Mouse (Mus musculus) hindbrain, embryonic 11.5 days (tissue): ENCODE results near the gene Msmo1. TPM values are rescaled to one million over a fixed set of nuclear protein-coding genes. Genes with fewer than 3 reads are reported as not detected.

ENCODE experiments used
- ATAC-seq: fragments of 200-750 bp; cut with Nextera tagmentation; 2 replicates; pipeline ENCODE4 v1.8.0; 2017; ENCODE audit warnings: mild to moderate bottlenecking, moderate TSS enrichment, moderate library complexity; ENCODE audit not compliant: low FRiP score
- DNase-seq: peaks from one replicate; pipeline ENCODE4 v3.0.0-alpha.2; 2015; ENCODE audit warnings: low spot score
- H3K27ac ChIP-seq: fragments of 300-500 bp; sonication (generic); 2 replicates; pipeline ENCODE4 v1.5.1; 2014; ENCODE audit warnings: mild to moderate bottlenecking, low read depth, low read length
- H3K27me3 ChIP-seq: fragments of 300-500 bp; sonication (generic); 2 replicates; pipeline ENCODE4 v1.6.1; 2014; ENCODE audit warnings: mild to moderate bottlenecking, low read length, moderate library complexity, mixed read lengths; ENCODE audit not compliant: control insufficient read depth, insufficient read depth
- H3K36me3 ChIP-seq: fragments of 300-500 bp; sonication (generic); 2 replicates; pipeline ENCODE4 v1.6.1; 2014; ENCODE audit warnings: mild to moderate bottlenecking, low read length, moderate library complexity, mixed read lengths; ENCODE audit not compliant: control insufficient read depth, insufficient read depth
- H3K4me1 ChIP-seq: fragments of 300-500 bp; sonication (generic); replicated peaks from 2 replicates; pipeline ENCODE4 v1.6.1; 2014; ENCODE audit warnings: low read length, mixed read lengths; ENCODE audit not compliant: control insufficient read depth, insufficient read depth
- H3K4me2 ChIP-seq: fragments of 300-500 bp; sonication (generic); replicated peaks from 2 replicates; pipeline ENCODE4 v1.6.1; 2014; ENCODE audit warnings: mild to moderate bottlenecking, low read depth, low read length
- H3K4me3 ChIP-seq: fragments of 300-500 bp; sonication (generic); 2 replicates; pipeline ENCODE4 v1.5.1; 2014; ENCODE audit warnings: low read depth, low read length
- H3K9ac ChIP-seq: fragments of 300-500 bp; sonication (generic); 2 replicates; pipeline ENCODE4 v1.6.1; 2014; ENCODE audit warnings: low read depth, low read length
- H3K9me3 ChIP-seq: fragments of 300-500 bp; sonication (generic); 2 replicates; pipeline ENCODE4 v1.6.1; 2016; ENCODE audit warnings: low read length; ENCODE audit not compliant: control insufficient read depth
- WGBS: fragments of 180-500 bp; shearing (Covaris S2); extraction: QIAGEN DNeasy Blood & Tissue Kit; methylation state at CpG from one replicate; pipeline ENCODE4 v1.1.7; 2014; 5-methylcytosine and 5-hydroxymethylcytosine counted together
- polyA plus RNA-seq: library from polyadenylated mRNA; unstranded; fragments of >200 nt; fragmentation: Nextera tagmentation; extraction: Ambion mirVana; gene quantifications from 2 replicates; pipeline ENCODE4 v1.2.1, GENCODE M21; 2014

The Msmo1 gene
- polyA plus RNA-seq, 1 experiment from 2014 or later = 238 TPM

DNA sequence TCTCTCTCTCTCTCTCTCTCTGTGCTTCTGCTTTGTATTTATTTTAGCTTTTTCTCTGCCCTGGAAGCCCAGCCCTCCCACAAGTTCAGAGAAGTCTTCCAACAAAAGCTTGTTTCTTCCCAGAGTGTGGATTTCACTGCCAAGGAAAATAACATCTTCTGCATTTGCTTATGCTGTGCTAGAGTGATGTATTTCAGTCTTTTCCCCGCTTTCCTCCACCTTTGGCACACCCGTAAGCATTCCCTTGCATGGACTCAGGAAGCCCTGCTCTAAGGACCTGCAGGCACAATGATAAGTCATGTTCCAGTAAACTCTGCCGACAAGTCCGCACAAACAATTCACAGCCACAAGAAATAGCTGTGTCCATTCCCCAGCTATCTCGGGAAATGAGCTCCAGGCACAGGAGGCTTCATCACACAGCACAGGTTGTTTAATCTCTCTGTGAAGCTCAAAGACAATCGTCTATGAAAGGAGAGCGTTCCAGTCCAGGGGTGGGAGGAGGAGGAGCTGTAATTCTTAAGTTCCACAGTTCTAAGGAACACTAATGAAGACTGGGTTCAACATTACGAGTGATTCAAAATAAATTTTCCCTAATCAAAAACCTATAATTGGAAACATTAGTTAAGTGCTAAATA lies 58.5 kb downstream of the Msmo1 start:
- Histone ChIP-seq H3K4me1 (no peaks in the 10 kb centered on the region), H3K4me2 (no peak overlapping the region), H3K36me3 (no peaks in the 10 kb centered on the region), H3K9ac (no peak overlapping the region), H3K27ac (no peak overlapping the region), H3K27me3 (no peaks in the 10 kb centered on the region), H3K4me3 (no peak overlapping the region), H3K9me3 (no peaks in the 10 kb centered on the region)
- WGBS = 85% methylated on average over 8 of the region's 8 CpGs
- DNase-seq (no peak), ATAC-seq (no peak)

DNA sequence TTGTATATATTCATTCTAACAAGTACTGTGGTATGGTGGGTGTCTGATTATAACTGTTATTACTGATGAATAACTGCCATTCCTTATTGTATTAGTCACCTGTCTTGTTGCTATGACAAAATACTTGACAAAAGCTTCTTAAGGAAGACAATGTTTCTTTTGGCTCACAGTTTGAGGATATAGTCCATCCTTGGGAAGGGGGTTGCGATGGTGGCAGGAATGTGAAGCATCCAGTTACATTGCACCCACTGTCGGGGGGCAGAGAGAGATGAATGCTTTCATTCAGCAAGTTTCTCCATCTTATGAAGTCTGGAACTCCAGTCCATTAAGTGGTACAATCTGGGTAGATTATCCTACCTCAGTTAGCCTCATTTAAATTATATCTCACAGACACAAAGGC lies 60.7 kb downstream of the Msmo1 start:
- H3K36me3 ChIP-seq = no peaks in the 10 kb centered on the region
- ATAC-seq (no peak), DNase-seq (no peak)
- H3K27me3 ChIP-seq = no peaks in the 10 kb centered on the region
- H3K4me2 ChIP-seq = no peak overlapping the region
- no peak overlapping the region for H3K9ac ChIP-seq
- WGBS = 75% methylated on average over 2 of the region's 2 CpGs
- H3K4me1 ChIP-seq = no peaks in the 10 kb centered on the region
- no peak overlapping the region for H3K4me3 ChIP-seq
- H3K9me3 ChIP-seq = no peaks in the 10 kb centered on the region
- H3K27ac ChIP-seq = no peak overlapping the region

DNA sequence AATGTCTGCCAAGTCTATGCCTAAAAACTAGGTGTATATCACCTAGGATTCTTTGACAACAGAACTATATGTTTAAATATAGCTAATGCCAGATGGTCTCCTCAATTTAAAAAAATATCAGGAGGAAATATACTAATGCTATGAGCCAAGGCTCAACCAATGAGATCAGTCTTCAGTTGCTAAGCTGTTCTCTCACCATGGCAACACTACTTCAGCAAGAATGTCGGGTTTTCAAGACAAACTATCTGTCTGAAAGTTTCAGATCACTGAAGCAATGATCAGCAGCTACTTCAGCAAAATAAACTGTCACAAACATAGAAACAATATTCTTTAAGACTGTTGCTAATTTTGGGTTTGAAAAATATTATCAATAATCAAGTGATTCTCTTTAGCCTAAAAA lies 61.7 kb downstream of the Msmo1 start:
- no peak overlapping the region for H3K4me2 ChIP-seq
- no peak overlapping the region for H3K27ac ChIP-seq
- DNase-seq = no peak
- H3K9me3 ChIP-seq = no peaks in the 10 kb centered on the region
- WGBS = 28% methylated on average over 1 of the region's 1 CpGs
- H3K27me3 ChIP-seq = no peaks in the 10 kb centered on the region
- H3K36me3 ChIP-seq = no peaks in the 10 kb centered on the region
- no peak overlapping the region for H3K4me3 ChIP-seq
- no peak for ATAC-seq
- H3K4me1 ChIP-seq = no peaks in the 10 kb centered on the region
- H3K9ac ChIP-seq = no peak overlapping the region

Other genes with a start within 250 kb of the Msmo1 start
- 268 and 279 TPM in 2 replicates for gene Cpe, start 40.7 kb downstream of the Msmo1 start, polyA plus RNA-seq
- 14.9 and 19.3 TPM in 2 replicates for gene Klhl2, start 116.2 kb upstream of the Msmo1 start, polyA plus RNA-seq
- 18.6 and 19.3 TPM in 2 replicates for gene Tmem192, start 213.4 kb upstream of the Msmo1 start, polyA plus RNA-seq